Mouse (Mus musculus) limb, embryonic 11.5 days (tissue): ENCODE data around the gene Tmem269. TPM values are rescaled to one million over a fixed set of nuclear protein-coding genes. Genes with fewer than 3 reads are reported as not detected.

ENCODE experiments used
- ATAC-seq: fragments of 200-750 bp; cut with Nextera tagmentation; 2 replicates; pipeline ENCODE4 v1.8.0; 2017; ENCODE audit warnings: low read depth; ENCODE audit not compliant: insufficient number of reproducible peaks, low FRiP score, low TSS enrichment
- DNase-seq: peaks from one replicate; pipeline ENCODE4 v3.0.0-alpha.2; 2015; ENCODE audit warnings: low spot score
- H3K27ac ChIP-seq: fragments of 300-500 bp; sonication (generic); replicated peaks from 2 replicates; pipeline ENCODE4 v1.5.1; 2014; ENCODE audit warnings: low read depth, mild to moderate bottlenecking, low read length
- H3K27me3 ChIP-seq: fragments of 300-500 bp; sonication (generic); 2 replicates; pipeline ENCODE4 v1.6.1; 2014; ENCODE audit warnings: mild to moderate bottlenecking, low read length, mixed read lengths; ENCODE audit not compliant: control insufficient read depth, insufficient read depth
- H3K36me3 ChIP-seq: fragments of 300-500 bp; sonication (generic); 2 replicates; pipeline ENCODE4 v1.6.1; 2014; ENCODE audit warnings: mild to moderate bottlenecking, low read length, moderate library complexity, mixed read lengths; ENCODE audit not compliant: control insufficient read depth, insufficient read depth
- H3K4me1 ChIP-seq: fragments of 300-500 bp; sonication (generic); 2 replicates; pipeline ENCODE4 v1.6.1; 2014; ENCODE audit warnings: low read length, mixed read lengths; ENCODE audit not compliant: control insufficient read depth, insufficient read depth
- H3K4me2 ChIP-seq: fragments of 300-500 bp; sonication (generic); 2 replicates; pipeline ENCODE4 v1.6.1; 2014; ENCODE audit warnings: low read depth, mild to moderate bottlenecking, moderate library complexity; ENCODE audit not compliant: severe bottlenecking
- H3K4me3 ChIP-seq: fragments of 300-500 bp; sonication (generic); 2 replicates; pipeline ENCODE4 v1.5.1; 2014; ENCODE audit warnings: low read depth, low read length
- H3K9ac ChIP-seq: fragments of 300-500 bp; sonication (generic); 2 replicates; pipeline ENCODE4 v1.6.1; 2014; ENCODE audit warnings: mild to moderate bottlenecking, low read length
- H3K9me3 ChIP-seq: fragments of 300-500 bp; sonication (generic); 2 replicates; pipeline ENCODE4 v1.6.1; 2016; ENCODE audit warnings: low read length; ENCODE audit not compliant: control insufficient read depth
- WGBS: fragments of 180-500 bp; shearing (Covaris S2); extraction: QIAGEN DNeasy Blood & Tissue Kit; methylation state at CpG from one replicate; pipeline ENCODE4 v1.1.7; 2014; 5-methylcytosine and 5-hydroxymethylcytosine counted together
- polyA plus RNA-seq: library from polyadenylated mRNA; unstranded; fragments of >200 nt; fragmentation: Nextera tagmentation; extraction: Ambion mirVana; gene quantifications from 2 replicates; pipeline ENCODE4 v1.2.1, GENCODE M21; 2014

Tmem269 gene
- polyA plus RNA-seq, 1 experiment from 2014 or later: not detected

- ATAC-seq (no peak), DNase-seq (no peak)
- 64% methylated on average over 1 of the region's 1 CpGs for WGBS
- no peaks in the 10 kb centered on the region for H3K4me1 ChIP-seq
- no peaks in the 10 kb centered on the region for H3K36me3 ChIP-seq
- H3K4me2 ChIP-seq: no peak overlapping the region
- no peaks in the 10 kb centered on the region for H3K27me3 ChIP-seq
- no peaks in the 10 kb centered on the region for H3K9me3 ChIP-seq
- H3K4me3 ChIP-seq: no peak overlapping the region
- H3K9ac ChIP-seq: no peak overlapping the region
- no peak overlapping the region for H3K27ac ChIP-seq
Observed at GRCm38 (mm10) chr4:119183525-119183924, 34.5 kb downstream of the Tmem269 start.

- no peak for DNase-seq
- no peak overlapping the region for H3K27ac ChIP-seq
- no peaks in the 10 kb centered on the region for H3K9me3 ChIP-seq
- ATAC-seq: no peak
- no peaks in the 10 kb centered on the region for H3K27me3 ChIP-seq
- WGBS: 92% methylated on average over 9 of the region's 9 CpGs
- no peaks in the 10 kb centered on the region for H3K4me1 ChIP-seq
- no peak overlapping the region for H3K9ac ChIP-seq
- H3K4me3 ChIP-seq: no peak overlapping the region
- H3K36me3 ChIP-seq: no peaks in the 10 kb centered on the region
- no peak overlapping the region for H3K4me2 ChIP-seq
Observed at GRCm38 (mm10) chr4:119181456-119181855, 36.6 kb downstream of the Tmem269 start.

GRCm38 (mm10) chr4:119180133-119180707, 37.8 kb downstream of the Tmem269 start:
- DNase-seq: no peak

GRCm38 (mm10) chr4:119178331-119178730, 39.7 kb downstream of the Tmem269 start:
- H3K4me1 ChIP-seq: no peaks in the 10 kb centered on the region
- WGBS: 81% methylated on average over 18 of the region's 18 CpGs

More at GRCm38 (mm10) chr4:119180133-119180707, 37.8 kb downstream of the Tmem269 start:
- Histone ChIP-seq H3K9ac (no peak overlapping the region), H3K27me3 (no peaks in the 10 kb centered on the region), H3K36me3 (no peaks in the 10 kb centered on the region), H3K4me2 (no peak overlapping the region), H3K4me3 (no peak overlapping the region), H3K9me3 (no peaks in the 10 kb centered on the region), H3K4me1 (no peaks in the 10 kb centered on the region), H3K27ac (no peak overlapping the region)
- WGBS: 59% methylated on average over 4 of the region's 4 CpGs
- no peak for ATAC-seq

GRCm38 (mm10) chr4:119177702-119178101, 40.3 kb downstream of the Tmem269 start:
- Histone ChIP-seq H3K9ac (no peak overlapping the region), H3K27me3 (no peaks in the 10 kb centered on the region), H3K4me3 (no peak overlapping the region), H3K27ac (no peak overlapping the region), H3K4me1 (0 out of 2 replicates have a peak, but pooled peaks cover 2% of the 10 kb centered on the region), H3K9me3 (no peaks in the 10 kb centered on the region), H3K36me3 (no peaks in the 10 kb centered on the region), H3K4me2 (no peak overlapping the region)
- ATAC-seq (no peak), DNase-seq (no peak)
- WGBS: 72% methylated on average over 5 of the region's 5 CpGs

More at GRCm38 (mm10) chr4:119178331-119178730, 39.7 kb downstream of the Tmem269 start:
- Histone ChIP-seq H3K4me2 (no peak overlapping the region), H3K9ac (no peak overlapping the region), H3K4me3 (no peak overlapping the region), H3K9me3 (no peaks in the 10 kb centered on the region), H3K27ac (no peak overlapping the region), H3K27me3 (no peaks in the 10 kb centered on the region), H3K36me3 (no peaks in the 10 kb centered on the region)
- ATAC-seq (no peak), DNase-seq (no peak)

- Histone ChIP-seq H3K27ac (no peak within 1 kb of the TSS), H3K4me3 (peak within 1 kb of the TSS; percentile 78), H3K4me2 (peak within 1 kb of the TSS; percentile 80), H3K36me3 (peaks cover 9% of the 10 kb centered on the region; the same call in 1 of the 2 replicates), H3K9me3 (no peaks in the 10 kb centered on the region), H3K4me1 (0 out of 2 replicates have a peak, but pooled peaks cover 2% of the 10 kb centered on the region), H3K27me3 (no peaks in the 10 kb centered on the region), H3K9ac (peak within 1 kb of the TSS; percentile 82)
- DNase-seq: peak; percentile 93
- peak; percentile 100 for ATAC-seq
- WGBS: under 1% methylated on average over 40 of the region's 40 CpGs
Observed at GRCm38 (mm10) chr4:119173851-119174453, 44.1 kb downstream of the Tmem269 start, which contains the start of gene Zfp691. TSS of gene Zfp691 (minus strand) at chr4:119174195.

GRCm38 (mm10) chr4:119172919-119173650, 44.9 kb downstream of the Tmem269 start:
- peaks cover 9% of the 10 kb centered on the region; the same call in 1 of the 2 replicates for H3K36me3 ChIP-seq
- ATAC-seq: no peak
- H3K9ac ChIP-seq: peak overlapping the region; percentile 82
- H3K27ac ChIP-seq: no peak overlapping the region
- 47% methylated on average over 18 of the region's 18 CpGs for WGBS
- 0 out of 2 replicates have a peak, but pooled peaks cover 2% of the 10 kb centered on the region for H3K4me1 ChIP-seq
- no peaks in the 10 kb centered on the region for H3K27me3 ChIP-seq
- peak overlapping the region; percentile 80 for H3K4me2 ChIP-seq
- H3K4me3 ChIP-seq: peak overlapping the region; percentile 78
- no peak for DNase-seq
- H3K9me3 ChIP-seq: no peaks in the 10 kb centered on the region

- Histone ChIP-seq H3K4me1 (no peaks in the 10 kb centered on the region), H3K4me3 (no peak overlapping the region), H3K9me3 (no peaks in the 10 kb centered on the region), H3K9ac (no peak overlapping the region), H3K4me2 (no peak overlapping the region), H3K36me3 (peaks cover 9% of the 10 kb centered on the region; the same call in 1 of the 2 replicates), H3K27ac (no peak overlapping the region), H3K27me3 (no peaks in the 10 kb centered on the region)
- 7% methylated on average over 4 of the region's 4 CpGs for WGBS
- no peak for ATAC-seq
- peak; percentile 84 for DNase-seq
Observed at GRCm38 (mm10) chr4:119167663-119168062, 50.4 kb downstream of the Tmem269 start.
